Mouse (Mus musculus) left cerebral cortex, postnatal 10 days (tissue): Measurements from ENCODE around the gene Tbxas1. TPM values are rescaled to one million over a fixed set of nuclear protein-coding genes. Genes with fewer than 3 reads are reported as not detected.

Source experiments
- DNase-seq, 2 experiments: peaks; one replicate each; pipeline ENCODE4 v3.0.0; 2021 to 2022; ENCODE audit warnings: low spot score in 2 of 2, mixed read lengths in 1 of 2; ENCODE audit errors: extremely low spot score in 1 of 2
- intact Hi-C: fragments of 180-260 bp; cut with DNase I; formaldehyde crosslinking; loops from one replicate; pipeline ENCODE4 v1.15.1; 2025
- total RNA-seq, 2 experiments: library from RNA; stranded (reverse); gene quantifications; 2 replicates each; pipeline ENCODE4 v1.2.3; 2021

The Tbxas1 gene
- total RNA-seq, 2 experiments from 2014 or later: 2.1 to 2.9 TPM

DNA sequence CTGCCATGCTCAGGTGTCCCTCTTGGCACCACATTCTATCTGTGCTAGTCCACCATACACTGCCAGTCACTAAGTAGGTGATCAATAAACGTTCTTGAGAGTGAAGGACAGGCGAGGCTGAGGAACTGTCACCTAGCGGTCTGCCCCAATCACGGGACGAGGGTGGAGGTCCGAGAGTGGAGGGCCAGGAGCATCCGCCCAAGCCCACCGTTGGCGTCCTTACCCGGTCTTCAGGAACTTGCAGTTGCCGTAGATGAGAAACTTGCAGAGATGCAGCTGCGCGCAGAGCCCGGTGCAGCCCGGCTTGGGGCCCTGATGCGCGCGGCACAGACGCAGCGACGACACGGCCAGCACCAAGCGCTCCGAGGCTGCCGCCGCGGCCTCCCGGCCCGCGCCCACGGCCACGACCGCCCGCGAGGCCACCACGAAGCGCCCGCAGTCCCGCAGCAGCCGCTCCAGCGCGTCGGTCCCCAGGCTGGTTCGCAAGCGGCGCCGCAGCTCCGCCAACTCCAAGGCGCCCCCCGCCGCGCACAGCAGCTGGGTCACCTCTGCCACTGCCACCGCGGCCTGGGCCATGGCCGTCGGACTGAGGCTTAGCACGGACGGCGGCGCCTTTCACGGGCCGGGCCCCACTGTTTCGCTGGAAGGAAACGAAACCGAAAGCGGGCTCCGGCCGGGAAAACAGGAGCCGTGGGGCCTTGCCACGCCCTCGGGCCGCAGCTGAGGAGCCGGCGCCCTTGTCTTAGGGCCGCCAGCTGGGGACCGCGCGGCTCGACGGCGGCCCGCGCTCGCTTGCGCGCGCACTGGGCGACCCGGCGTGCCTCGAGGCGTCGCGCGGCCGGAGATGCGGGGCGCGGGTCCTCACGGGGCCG lies 242.6 kb downstream of the Tbxas1 start, which contains the start of gene Parp12:
Parp12 (minus strand) TSS at position 766 of the 872 bp plus-strand sequence.
- intact Hi-C loops: no loop called here

GRCm38 (mm10) chr6:39118456-39118881 lies 243.3 kb downstream of the Tbxas1 start:
- intact Hi-C loops: no loop called here
- DNase-seq: peak in 1 of 2 experiments; percentile 83

More for the DNA sequence above, 242.6 kb downstream of the Tbxas1 start, which contains the start of gene Parp12:
- peak in 1 of 2 experiments; percentile 87 for DNase-seq

DNA sequence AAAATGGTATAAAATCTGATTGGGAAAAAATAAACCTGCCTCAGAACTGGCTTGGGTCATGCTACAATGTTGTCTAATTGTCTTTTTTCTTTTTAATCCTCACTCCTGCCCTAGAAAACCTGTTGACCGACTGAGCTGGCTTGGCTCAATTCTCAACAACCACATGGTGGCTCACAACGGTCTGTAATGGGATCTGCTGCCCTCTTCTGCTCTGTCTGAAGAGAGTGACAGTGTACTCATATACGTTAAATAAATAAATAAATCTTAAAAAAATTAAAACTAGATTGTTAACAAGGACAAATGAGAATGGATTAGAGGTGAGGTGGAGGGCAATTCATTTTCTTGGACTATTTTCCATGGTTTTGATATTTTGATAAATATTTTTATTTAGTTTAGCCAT lies 245.5 kb downstream of the Tbxas1 start:
- no peak for DNase-seq
- intact Hi-C loops: no loop called here

GRCm38 (mm10) chr6:39124719-39125118 lies 249.5 kb downstream of the Tbxas1 start:
- intact Hi-C loops: no loop called here
- no peak for DNase-seq

- no peak for DNase-seq
- intact Hi-C loops: no loop called here
Observed at GRCm38 (mm10) chr6:39131480-39131879, 256.3 kb downstream of the Tbxas1 start.

- DNase-seq: no peak
- intact Hi-C loops: no loop called here
Observed at GRCm38 (mm10) chr6:39132556-39132955, 257.4 kb downstream of the Tbxas1 start.

Other genes with a start within 250 kb of the Tbxas1 start
- 1 to 10 TPM in 1 of 2 experiments, under 1 TPM in 1; 0.49 to 1.3 TPM for gene Klrg2, start 238.2 kb upstream of the Tbxas1 start, total RNA-seq
- 100 to 1,000 TPM; 113 to 117 TPM for gene Clec2l, start 212.3 kb upstream of the Tbxas1 start, total RNA-seq
- 10 to 100 TPM; 44.6 to 45.9 TPM for gene Hipk2, start 761 bp downstream of the Tbxas1 start, total RNA-seq
- gene Parp12, start 242.9 kb downstream of the Tbxas1 start, total RNA-seq: 1 to 10 TPM; 3.4 to 4.4 TPM